Mouse (Mus musculus) lung, adult 2 months (tissue): ENCODE results near the gene Rtp4.

Experiments
- CTCF ChIP-seq: fragments of 200-500 bp; IDR thresholded peaks from 2 replicates; pipeline ENCODE4 v1.5.1; 2011; ENCODE audit warnings: mild to moderate bottlenecking, low read length, control low read depth; ENCODE audit not compliant: insufficient read depth
- POLR2A ChIP-seq: fragments of 200-500 bp; IDR thresholded peaks from 2 replicates; pipeline ENCODE4 v1.6.1; 2011; ENCODE audit warnings: low read depth, mild to moderate bottlenecking, control low read depth, low read length, borderline replicate concordance; ENCODE audit errors: extremely low read depth

- no peak for TF ChIP-seq CTCF
- no peak for TF ChIP-seq POLR2A
These were observed 3.5 kb upstream of the Rtp4 start for GRCm38 (mm10) chr16:23516606-23517005.
